Mouse (Mus musculus) right cerebral cortex, postnatal 14 days (tissue): Measurements from ENCODE around the gene Fzr1.

Experiments used
- DNase-seq: peaks from one replicate; pipeline ENCODE4 v3.0.0; 2022

The Fzr1 gene

DNA sequence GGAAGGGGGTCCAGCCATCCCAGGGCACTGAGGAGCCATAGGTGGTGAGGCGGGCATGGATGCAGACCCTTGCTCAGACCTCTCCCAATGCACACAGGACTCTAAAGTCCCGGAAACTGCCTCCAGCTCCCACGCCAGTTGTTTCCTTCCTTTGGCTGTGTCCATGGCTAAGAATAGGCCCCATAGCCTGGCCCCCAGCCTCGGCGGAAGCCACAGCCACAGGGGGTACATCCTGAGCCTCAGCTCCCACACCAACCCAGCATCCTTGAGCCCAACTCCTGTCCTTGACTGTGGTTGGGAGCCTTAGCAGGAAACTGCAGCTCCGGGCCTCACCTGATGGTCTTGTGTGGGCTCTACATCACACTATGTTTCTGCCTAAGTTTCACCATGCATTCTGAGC, 51.5 kb downstream of the Fzr1 start:
- no peak for DNase-seq

DNA sequence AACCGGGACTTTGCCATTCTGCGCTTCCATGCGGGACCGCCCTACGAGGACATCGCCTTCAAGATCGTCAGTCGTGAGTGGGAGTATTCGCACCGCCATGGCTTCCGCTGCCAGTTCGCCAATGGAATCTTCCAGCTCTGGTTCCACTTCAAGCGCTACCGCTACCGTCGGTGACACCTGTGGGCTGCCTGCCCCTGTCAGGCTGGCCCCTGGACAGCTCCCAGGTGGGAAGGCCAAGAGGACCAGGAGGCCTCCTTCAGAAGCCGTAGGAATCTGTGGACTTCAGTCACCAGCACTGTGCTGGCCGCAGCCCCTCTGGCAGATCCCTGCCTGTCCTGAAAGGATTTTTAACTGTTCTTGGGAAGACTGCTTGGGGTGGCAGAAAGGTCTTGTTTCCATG, 52.5 kb downstream of the Fzr1 start:
- no peak for DNase-seq

DNA sequence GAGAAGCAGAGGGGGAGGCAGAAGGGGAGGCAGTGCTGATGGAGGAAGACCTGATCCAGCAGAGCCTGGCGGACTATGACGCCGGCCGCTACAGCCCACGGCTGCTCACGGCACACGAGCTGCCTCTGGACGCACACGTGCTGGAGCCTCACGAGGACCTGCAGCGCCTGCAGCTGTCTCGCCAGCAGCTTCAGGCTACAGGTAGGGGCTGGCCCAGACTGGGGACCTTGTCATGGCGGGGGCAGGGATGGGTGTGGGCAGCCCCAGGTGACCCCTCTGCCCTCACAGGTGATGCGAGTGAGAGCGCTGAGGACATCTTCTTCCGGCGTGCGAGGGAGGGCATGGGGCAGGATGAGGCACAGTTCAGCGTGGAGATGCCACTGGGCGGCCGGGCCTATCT, 53.1 kb downstream of the Fzr1 start:
- no peak for DNase-seq

DNA sequence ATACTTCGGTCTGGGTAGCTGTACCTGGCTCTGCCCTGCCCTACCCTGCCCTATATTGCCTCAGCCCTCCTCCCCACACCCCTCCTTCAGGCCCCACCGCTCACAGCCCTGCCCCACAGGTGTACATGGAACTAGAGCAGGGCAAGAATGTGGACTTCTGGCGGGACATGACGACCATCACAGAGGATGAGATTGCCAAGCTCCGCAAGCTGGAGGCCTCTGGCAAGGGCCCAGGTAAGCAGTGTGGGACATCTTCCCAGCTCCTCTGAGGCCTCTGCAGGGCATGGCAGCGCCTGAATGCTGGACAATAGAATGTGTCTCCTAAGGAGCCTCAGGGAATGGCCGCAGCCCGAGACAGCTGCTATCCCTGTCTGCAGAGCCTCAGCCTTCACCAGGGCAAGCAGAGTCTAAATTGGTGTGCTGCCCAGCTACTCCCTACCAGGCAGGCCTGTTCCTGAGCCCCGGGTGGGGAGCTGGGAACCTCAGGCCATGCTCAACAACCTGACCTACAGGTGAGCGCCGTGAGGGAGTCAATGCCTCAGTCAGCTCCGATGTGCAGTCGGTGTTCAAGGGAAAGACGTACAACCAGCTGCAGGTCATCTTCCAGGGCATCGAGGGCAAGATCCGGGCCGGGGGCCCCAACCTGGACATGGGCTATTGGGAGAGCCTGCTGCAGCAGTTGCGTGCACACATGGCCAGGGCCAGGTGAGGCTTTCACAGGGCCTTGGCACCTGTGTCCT, 54.4 kb downstream of the Fzr1 start:
- no peak for DNase-seq

DNA sequence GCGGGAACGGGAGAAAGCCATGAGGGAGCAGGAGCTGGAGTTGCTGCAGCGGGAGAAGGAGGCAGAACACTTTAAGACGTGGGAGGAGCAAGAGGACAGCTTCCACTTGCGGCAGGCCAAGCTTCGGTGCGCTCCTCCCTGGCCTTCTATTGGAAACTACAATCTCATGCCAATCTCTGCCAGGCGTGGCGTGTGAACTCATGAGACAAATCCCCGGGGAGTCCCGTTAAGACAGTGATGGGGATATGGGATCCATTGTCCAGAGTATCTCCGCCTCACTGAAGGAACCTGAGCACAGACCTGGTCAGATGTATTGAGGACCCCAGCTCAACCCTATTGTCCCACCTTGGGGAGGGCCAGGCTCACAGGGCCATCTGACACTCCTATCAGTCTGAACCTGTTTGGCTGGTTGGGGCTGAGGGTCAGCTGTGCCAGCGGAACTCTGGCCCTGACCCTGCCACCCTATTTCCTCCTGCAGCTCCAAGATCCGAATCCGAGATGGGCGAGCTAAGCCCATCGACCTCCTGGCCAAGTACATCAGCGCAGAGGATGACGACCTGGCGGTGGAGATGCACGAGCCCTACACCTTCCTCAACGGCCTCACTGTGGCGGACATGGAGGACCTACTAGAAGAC, 55.1 kb downstream of the Fzr1 start:
- no peak for DNase-seq

DNA sequence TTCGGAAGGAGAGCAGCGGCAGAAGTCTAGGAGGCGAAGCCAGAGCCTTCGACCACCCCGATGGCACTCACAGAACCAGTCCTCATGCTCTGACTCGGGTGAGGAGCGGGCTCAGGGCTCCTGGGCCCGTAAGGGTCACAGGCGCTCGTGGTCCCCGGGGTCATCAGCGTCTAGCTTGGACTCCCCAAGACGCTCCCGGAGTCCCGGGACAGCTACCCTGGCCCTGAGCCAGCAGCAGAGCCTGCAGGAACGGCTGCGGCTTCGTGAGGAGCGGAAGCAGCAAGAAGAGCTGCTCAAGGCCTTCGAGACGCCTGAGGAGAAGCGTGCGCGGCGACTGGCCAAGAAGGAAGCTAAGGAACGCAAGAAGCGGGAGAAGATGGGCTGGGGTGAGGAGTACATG, 55.9 kb downstream of the Fzr1 start:
- no peak for DNase-seq

DNA sequence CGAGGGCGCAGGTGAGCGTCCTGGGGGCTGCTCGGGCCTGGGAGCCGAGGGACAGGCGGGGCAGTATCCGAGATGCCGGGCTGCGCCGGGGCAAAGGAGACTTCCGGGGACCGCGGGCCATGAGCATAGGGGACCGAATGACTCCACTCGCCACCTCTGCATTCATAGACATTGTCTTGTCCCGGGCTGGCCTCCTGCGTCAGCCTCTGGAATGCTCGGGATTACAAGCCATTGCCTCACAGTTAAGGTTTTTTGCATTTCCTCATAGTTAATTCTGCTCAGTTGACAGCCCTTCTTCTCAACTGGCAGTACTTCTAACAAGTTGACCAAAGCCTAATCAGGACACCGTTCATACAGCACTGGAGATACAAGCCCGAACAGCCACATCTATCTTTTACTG, 56.9 kb downstream of the Fzr1 start:
- no peak for DNase-seq

DNA sequence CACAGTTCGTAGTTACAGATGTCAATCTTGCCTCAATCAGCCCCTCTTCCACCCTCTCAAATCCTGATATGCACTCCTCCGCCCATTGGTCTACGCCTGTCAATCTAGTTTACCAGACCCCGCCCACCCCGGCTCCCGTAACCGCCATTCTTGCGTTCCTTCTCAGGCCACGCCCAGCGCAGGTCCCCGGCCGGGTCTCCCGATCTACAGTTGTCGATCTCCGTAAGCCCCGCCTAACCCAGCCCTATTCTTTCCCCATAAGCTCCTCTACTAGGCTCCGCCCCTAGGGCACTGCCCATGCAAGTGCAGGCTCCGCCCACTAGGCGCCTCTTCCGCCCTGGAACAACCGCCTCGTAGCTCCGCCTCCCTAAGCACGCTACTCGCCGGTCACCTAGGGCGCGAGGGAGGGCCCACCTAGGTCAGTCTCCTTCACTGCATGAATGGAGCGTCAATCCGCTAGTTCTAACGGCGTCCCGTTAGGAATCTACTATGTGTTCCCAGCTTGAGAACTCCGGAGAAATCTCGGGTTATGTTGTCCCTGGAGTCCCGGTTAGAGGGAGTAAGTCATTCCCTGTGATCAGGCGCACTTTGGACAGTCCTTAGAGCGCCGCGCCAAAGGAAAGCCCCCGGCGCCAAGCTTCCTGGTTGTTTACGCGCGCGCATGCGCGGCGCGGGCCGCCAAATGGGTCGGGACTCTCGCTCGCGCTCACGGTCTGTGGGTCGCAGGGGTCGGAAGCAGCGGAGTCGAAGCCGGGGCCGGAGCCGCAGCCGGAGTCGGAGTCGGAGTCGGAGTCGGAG, 57.6 kb downstream of the Fzr1 start, which contains the start of gene Cactin:
Cactin (plus strand) TSS at position 554 of the 798 bp plus-strand sequence.
- DNase-seq = peak; percentile 99

DNA sequence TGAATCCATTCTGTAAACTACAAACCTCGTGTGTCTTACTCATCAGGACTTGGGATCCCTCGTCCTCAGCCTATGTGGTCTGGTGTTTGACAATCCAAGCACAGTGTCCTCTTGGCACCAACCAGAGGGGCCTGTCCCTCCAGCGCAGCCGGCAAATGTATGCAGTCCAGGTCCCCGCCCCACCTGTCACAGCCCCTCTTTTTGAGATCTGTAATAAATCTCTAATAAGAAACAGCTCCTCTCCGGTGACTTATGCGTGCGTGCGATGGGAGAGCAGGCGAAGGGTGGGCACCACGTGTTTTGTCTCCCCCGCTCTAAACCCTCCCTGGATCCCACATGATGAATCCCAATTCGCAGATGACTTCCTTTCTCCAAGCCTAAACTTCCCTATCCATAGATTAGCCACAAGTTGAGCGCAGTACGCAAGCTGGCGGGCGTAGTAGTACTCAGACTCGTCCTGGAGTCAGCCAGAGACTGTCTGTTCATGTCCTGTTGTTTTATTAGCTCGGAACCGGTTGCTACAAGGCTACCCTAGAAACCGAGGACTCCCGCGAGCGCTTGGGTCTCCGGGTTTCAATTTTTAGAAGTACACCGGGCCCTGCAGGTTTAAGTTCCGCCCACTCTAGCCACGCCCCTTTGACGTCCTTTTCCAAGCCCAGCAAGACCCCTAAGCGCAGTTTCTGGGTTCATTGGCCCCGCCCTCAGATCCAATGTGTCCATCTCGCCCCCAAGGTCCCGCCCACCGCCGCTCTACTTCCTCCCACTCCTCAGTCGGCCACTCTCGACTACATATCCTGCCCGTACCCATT, 58.4 kb downstream of the Fzr1 start:
- no peak for DNase-seq

DNA sequence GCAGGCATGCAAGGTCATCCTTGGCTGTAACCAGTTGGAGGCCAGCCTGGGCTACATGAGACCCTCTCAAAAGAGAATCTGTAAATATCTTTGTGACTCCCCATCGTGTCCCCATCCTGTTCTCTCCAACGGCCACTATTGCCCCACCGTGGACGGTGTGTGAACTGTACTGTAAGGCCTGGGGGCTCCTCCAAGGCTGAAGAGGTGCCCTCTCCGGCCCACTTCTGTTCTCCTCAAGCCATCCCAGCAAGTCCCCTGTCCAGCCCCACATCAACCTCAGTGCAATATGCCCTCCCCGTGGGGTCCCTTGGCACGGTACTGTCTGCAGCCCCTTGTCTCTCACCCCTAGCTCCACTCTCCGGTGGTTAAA, 59.0 kb downstream of the Fzr1 start:
- no peak for DNase-seq

DNA sequence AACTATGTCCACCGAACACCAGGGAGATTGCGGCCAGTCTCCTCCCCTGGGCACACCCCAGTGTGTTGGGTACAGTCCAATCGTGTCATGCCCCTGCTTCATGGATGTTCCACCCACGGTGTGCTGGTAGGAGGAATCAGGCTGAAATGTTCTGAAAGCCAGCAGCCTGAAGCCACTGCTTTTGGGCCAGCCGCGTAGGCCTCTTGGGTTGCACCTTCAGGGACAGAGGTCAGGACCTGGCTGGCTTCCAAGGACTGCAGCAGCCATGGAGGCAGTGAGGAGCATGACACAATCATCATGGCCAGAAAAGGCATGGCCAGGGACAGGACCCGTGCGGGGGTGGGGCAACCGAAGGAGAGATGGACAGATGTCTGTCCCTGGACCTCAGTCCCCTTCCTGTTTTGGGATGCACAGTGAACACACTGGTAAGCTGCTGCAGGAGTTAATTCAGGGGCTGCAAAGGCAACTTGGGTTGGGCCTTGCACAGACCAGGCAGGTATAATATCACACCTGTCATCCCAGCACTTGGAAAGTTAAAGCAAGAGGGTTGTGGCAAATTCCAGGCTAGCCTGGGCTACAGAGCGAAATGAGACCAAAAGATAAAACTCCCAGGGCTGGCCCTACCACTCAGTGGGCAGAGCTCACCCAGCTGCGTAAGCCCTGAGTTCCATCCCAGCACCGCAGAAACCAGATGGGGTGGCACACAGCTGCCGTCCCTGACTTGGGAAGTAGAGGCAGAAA, 59.6 kb downstream of the Fzr1 start:
- DNase-seq = peak; percentile 52

DNA sequence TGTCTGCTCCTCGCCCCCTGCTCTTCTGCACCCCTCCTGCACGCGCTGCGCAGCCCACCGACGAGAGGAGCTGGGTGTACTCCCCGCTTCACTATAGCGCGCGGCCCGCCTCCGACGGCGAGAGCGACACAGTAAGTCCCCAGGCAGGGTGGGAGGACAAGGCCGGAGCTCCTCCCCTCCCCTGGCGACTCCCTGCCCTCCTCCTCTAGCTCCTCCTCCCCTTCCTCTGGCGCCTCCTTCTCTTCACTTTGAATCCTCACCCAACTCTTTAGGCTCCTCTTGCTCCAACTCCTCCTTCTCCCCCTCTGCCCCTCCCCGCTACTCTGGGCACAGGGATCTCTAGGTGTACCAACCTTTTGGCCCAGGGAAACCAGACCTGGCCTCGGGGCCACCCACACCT, 61.0 kb downstream of the Fzr1 start:
- no peak for DNase-seq

DNA sequence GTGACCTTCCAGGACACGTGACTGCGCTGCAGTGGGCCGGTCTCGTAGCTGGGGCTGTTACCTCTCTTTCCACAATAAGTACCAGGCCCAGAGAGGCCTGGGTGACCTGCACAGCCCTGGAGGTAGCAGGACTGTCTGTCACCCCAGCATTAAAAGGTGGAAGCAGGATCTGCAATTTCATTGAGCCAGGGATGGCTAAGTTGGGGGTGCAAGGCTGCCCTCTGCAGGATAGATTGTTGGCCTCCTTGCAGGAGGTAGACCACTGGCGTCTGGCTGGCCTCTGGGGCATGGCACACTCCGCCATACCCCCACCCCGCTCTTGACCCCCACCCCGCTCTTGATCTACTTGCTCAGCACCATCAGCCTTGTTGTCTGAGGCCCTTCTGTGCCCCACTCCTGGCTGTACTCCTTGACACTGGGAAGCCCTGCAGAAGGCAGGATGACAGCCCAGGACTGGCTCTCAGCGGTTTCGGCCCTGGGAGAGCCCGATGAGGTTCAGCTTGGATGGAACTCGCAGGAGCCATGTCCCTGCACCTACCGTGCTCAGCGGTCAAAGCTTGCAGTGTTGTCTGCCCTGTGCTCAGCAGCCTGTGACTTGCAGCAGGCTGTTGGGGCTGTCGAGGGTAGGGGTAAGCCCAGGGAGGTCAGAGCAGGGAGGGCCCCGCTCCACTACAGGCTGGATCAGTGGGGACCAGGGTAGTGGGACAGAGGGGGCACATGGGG, 61.8 kb downstream of the Fzr1 start:
- DNase-seq = no peak
